Mouse (Mus musculus): ENCODE results near the gene Gng8.

GRCm38 (mm10) chr7:16893612-16894011 lies 2.0 kb downstream of the Gng8 start:
- TF ChIP-seq CTCF (IDR thresholded peaks at IDR 0.05; ENCODE audit: control insufficient read depth, insufficient read depth, insufficient replicate concordance, low read depth, low read length) (no peak), POLR2A (IDR thresholded peaks at IDR 0.05; ENCODE audit: control insufficient read depth, low read depth, low read length) (no peak)

Data from testis, adult 2 months (tissue).